13 mouse cellular contexts compared by ENCODE assay signal in genomic region chr4:151880044-151880690, GRCm38 (mm10). TPM values are rescaled to one million over a fixed set of nuclear protein-coding genes. Genes with fewer than 3 reads are reported as not detected.
DNase-seq lines count a peak whose midpoint lies in the region; ATAC-seq and TF ChIP-seq lines count a peak whose summit lies in the region.
"Had no signal": no experiment of that assay in that cellular context is flagged by ENCODE, and none has a peak within 500 bp of the region (broad histone marks: within the 10 kb centered on the region; RNA-seq: fewer than 3 reads in every experiment).

No protein-coding gene starts in this region.

- no peak for TF ChIP-seq POLR2A in heart, adult 2 months (IDR thresholded peaks at IDR 0.05; ENCODE audit: insufficient read depth, low read depth, low read length)

- no peak overlapping the region for H3K27ac ChIP-seq in heart, adult 2 months
- H3K27ac ChIP-seq in midbrain, postnatal 0 days (ENCODE audit: low read depth, low read length), result no peak overlapping the region
- H3K27ac ChIP-seq in midbrain, embryonic 14.5 days (replicated peaks; ENCODE audit: low read depth, low read length), result no peak overlapping the region
- H3K27ac ChIP-seq: forebrain, embryonic 10.5 days; lung, embryonic 15.5 days; midbrain, embryonic 15.5 days had no signal

- H3K4me2 ChIP-seq in midbrain, postnatal 0 days (ENCODE audit: low read depth, low read length, poor library complexity, severe bottlenecking), result no peak overlapping the region
- H3K4me2 ChIP-seq in midbrain, embryonic 14.5 days (ENCODE audit: low read length), result no peak overlapping the region
- H3K4me2 ChIP-seq: lung, embryonic 15.5 days; midbrain, embryonic 15.5 days had no signal

- intact Hi-C loops in heart, adult 2 months (cut with DNase I), result no loop called here

- no peak overlapping the region for H3K4me3 ChIP-seq in heart, adult 2 months
- no peak overlapping the region for H3K4me3 ChIP-seq in midbrain, postnatal 0 days (ENCODE audit: low read depth, low read length)
- no peak overlapping the region for H3K4me3 ChIP-seq in midbrain, embryonic 14.5 days (replicated peaks; ENCODE audit: low read depth, low read length)
- H3K4me3 ChIP-seq: forebrain, embryonic 10.5 days; lung, embryonic 15.5 days; midbrain, embryonic 15.5 days had no signal

- H3K4me1 ChIP-seq in heart, adult 2 months (ENCODE audit: control insufficient read depth, insufficient read depth, low read length), result no peaks in the 10 kb centered on the region
- H3K4me1 ChIP-seq in midbrain, postnatal 0 days (ENCODE audit: insufficient read depth, low read length), result no peaks in the 10 kb centered on the region
- H3K4me1 ChIP-seq in midbrain, embryonic 14.5 days (ENCODE audit: control insufficient read depth, insufficient read depth, low read length), result peaks cover 6% of the 10 kb centered on the region; the same call in 1 of the 2 replicates

- ATAC-seq in midbrain, postnatal 0 days (ENCODE audit: low FRiP score), result no peak
- ATAC-seq in midbrain, embryonic 14.5 days (ENCODE audit: low FRiP score, low TSS enrichment), result no peak
- ATAC-seq in monocyte, adult 5-6 weeks (replicated peaks; ENCODE audit: insufficient number of reproducible peaks, low FRiP score, low TSS enrichment, poor library complexity, severe bottlenecking), result no peak
- ATAC-seq: midbrain, embryonic 15.5 days; Patski had no signal

- TF ChIP-seq CTCF in heart, adult 2 months (IDR thresholded peaks at IDR 0.05), result peak; percentile 58
- TF ChIP-seq CTCF in midbrain, postnatal 0 days (IDR thresholded peaks at IDR 0.05), result peak; percentile 48

- no peaks in the 10 kb centered on the region for H3K27me3 ChIP-seq in heart, adult 2 months (ENCODE audit: control insufficient read depth, insufficient read depth, low read length)
- H3K27me3 ChIP-seq in midbrain, postnatal 0 days (ENCODE audit: insufficient read depth, low read length), result 0 out of 2 replicates have a peak, but pooled peaks cover under 1% of the 10 kb centered on the region
- H3K27me3 ChIP-seq in midbrain, embryonic 14.5 days (ENCODE audit: control insufficient read depth, insufficient read depth, low read length), result 0 out of 2 replicates have a peak, but pooled peaks cover 3% of the 10 kb centered on the region
- H3K27me3 ChIP-seq: midbrain, embryonic 15.5 days had no signal

- DNase-seq in heart, adult 2 months, result no peak
- DNase-seq in heart, postnatal 4 days, result no peak
- no peak for DNase-seq in midbrain, postnatal 0 days (ENCODE audit: low spot score)
- DNase-seq in midbrain, embryonic 14.5 days, result no peak
- peak; percentile 32 for DNase-seq in c-Kit-positive CD71-positive TER-119-positive erythroid progenitor cells, embryonic 14.5 days (ENCODE audit: low spot score)
- no peak for DNase-seq in urinary bladder, adult 2 months (ENCODE audit: low spot score)
- no peak for DNase-seq in adrenal gland, adult 18-20 months (ENCODE audit: low spot score in 2 of 2)
- DNase-seq: kidney, postnatal 10 days had no signal

- WGBS in heart, adult 2 months, result 75% methylated on average over 5 of the region's 5 CpGs
- WGBS in midbrain, postnatal 0 days, result 80% methylated on average over 5 of the region's 5 CpGs
- 82% methylated on average over 5 of the region's 5 CpGs for WGBS in midbrain, embryonic 14.5 days

- no peak for TF ChIP-seq EP300 in heart, adult 2 months (IDR thresholded peaks at IDR 0.05; ENCODE audit: insufficient read depth, low read depth, low read length)

- no peaks in the 10 kb centered on the region for H3K79me2 ChIP-seq in heart, adult 2 months (replicated peaks; ENCODE audit: control insufficient read depth, insufficient read depth, low read length)

- H3K9ac ChIP-seq in heart, adult 2 months (ENCODE audit: low read depth, low read length), result no peak overlapping the region
- H3K9ac ChIP-seq in midbrain, postnatal 0 days (replicated peaks; ENCODE audit: low read length, poor library complexity, severe bottlenecking), result no peak overlapping the region
- no peak overlapping the region for H3K9ac ChIP-seq in midbrain, embryonic 14.5 days (replicated peaks; ENCODE audit: low read length)
- H3K9ac ChIP-seq: lung, embryonic 15.5 days; midbrain, embryonic 15.5 days had no signal

- H3K36me3 ChIP-seq in heart, adult 2 months (ENCODE audit: control insufficient read depth, insufficient read depth, low read length), result no peaks in the 10 kb centered on the region
- no peaks in the 10 kb centered on the region for H3K36me3 ChIP-seq in midbrain, postnatal 0 days (ENCODE audit: insufficient read depth, low read length)
- no peaks in the 10 kb centered on the region for H3K36me3 ChIP-seq in midbrain, embryonic 14.5 days (ENCODE audit: control insufficient read depth, insufficient read depth, low read length)
- H3K36me3 ChIP-seq: forebrain, embryonic 10.5 days; lung, embryonic 15.5 days; midbrain, embryonic 15.5 days had no signal

- no peaks in the 10 kb centered on the region for H3K9me3 ChIP-seq in midbrain, postnatal 0 days (ENCODE audit: low read length)
- H3K9me3 ChIP-seq in midbrain, embryonic 14.5 days (ENCODE audit: control insufficient read depth, low read length), result no peaks in the 10 kb centered on the region
- H3K9me3 ChIP-seq: midbrain, embryonic 15.5 days had no signal

RNA-seq across cellular contexts. Expression of gene Camta1, which starts 18.5 kb away (rescaled TPM):
- total RNA-seq in heart, adult 2 months (2021), result 100 to 1,000 TPM; 208 to 234 TPM
- 39.4 and 75.3 TPM in 2 replicates for polyA plus RNA-seq in heart, adult 2 months (2012; rRNA removed)
- total RNA-seq in heart, postnatal 4 days (2021), result 100 to 1,000 TPM; 152 to 172 TPM
- total RNA-seq in midbrain, postnatal 0 days (2014; rRNA removed), result 153 and 177 TPM in 2 replicates
- 130 and 140 TPM in 2 replicates for polyA plus RNA-seq in midbrain, postnatal 0 days (2015; fragmentation: Nextera tagmentation; extraction: Ambion mirVana)
- 157 and 164 TPM in 2 replicates for polyA plus RNA-seq in midbrain, embryonic 14.5 days (2014; fragmentation: Nextera tagmentation; extraction: Ambion mirVana)
- 24.2 and 29.8 TPM in 2 replicates for polyA plus RNA-seq in urinary bladder, adult 2 months (2012; rRNA removed)
- 10 to 100 TPM; 37.2 to 38.2 TPM for total RNA-seq in adrenal gland, adult 18-20 months (2021)
- 8.8 to 43.8 TPM (median 22.1 TPM) in 3 replicates for total RNA-seq in monocyte, adult 5-6 weeks (2017)

RNA-seq across cellular contexts. Expression of gene Dnajc11, which starts 53.3 kb away (rescaled TPM):
- total RNA-seq in heart, adult 2 months (2021), result 10 to 100 TPM; 71.0 to 84.3 TPM
- 55.9 and 66.9 TPM in 2 replicates for polyA plus RNA-seq in heart, adult 2 months (2012; rRNA removed)
- 10 to 100 TPM; 96.2 to 99.0 TPM for total RNA-seq in heart, postnatal 4 days (2021)
- 83.2 and 88.5 TPM in 2 replicates for total RNA-seq in midbrain, postnatal 0 days (2014; rRNA removed)
- polyA plus RNA-seq in midbrain, postnatal 0 days (2015; fragmentation: Nextera tagmentation; extraction: Ambion mirVana), result 73.7 and 75.9 TPM in 2 replicates
- 69.2 and 75.2 TPM in 2 replicates for polyA plus RNA-seq in midbrain, embryonic 14.5 days (2014; fragmentation: Nextera tagmentation; extraction: Ambion mirVana)
- 33.6 and 35.7 TPM in 2 replicates for polyA plus RNA-seq in urinary bladder, adult 2 months (2012; rRNA removed)
- 10 to 100 TPM; 78.1 to 88.9 TPM for total RNA-seq in adrenal gland, adult 18-20 months (2021)
- total RNA-seq in monocyte, adult 5-6 weeks (2017), result 20.1 to 46.9 TPM (median 23.0 TPM) in 3 replicates
